Mouse (Mus musculus): ENCODE results near the gene Fam229a. TPM values are rescaled to one million over a fixed set of nuclear protein-coding genes. Genes with fewer than 3 reads are reported as not detected.

Fam229a gene
- polyA plus RNA-seq, 1 experiment from 2014 or later: not detected

DNA sequence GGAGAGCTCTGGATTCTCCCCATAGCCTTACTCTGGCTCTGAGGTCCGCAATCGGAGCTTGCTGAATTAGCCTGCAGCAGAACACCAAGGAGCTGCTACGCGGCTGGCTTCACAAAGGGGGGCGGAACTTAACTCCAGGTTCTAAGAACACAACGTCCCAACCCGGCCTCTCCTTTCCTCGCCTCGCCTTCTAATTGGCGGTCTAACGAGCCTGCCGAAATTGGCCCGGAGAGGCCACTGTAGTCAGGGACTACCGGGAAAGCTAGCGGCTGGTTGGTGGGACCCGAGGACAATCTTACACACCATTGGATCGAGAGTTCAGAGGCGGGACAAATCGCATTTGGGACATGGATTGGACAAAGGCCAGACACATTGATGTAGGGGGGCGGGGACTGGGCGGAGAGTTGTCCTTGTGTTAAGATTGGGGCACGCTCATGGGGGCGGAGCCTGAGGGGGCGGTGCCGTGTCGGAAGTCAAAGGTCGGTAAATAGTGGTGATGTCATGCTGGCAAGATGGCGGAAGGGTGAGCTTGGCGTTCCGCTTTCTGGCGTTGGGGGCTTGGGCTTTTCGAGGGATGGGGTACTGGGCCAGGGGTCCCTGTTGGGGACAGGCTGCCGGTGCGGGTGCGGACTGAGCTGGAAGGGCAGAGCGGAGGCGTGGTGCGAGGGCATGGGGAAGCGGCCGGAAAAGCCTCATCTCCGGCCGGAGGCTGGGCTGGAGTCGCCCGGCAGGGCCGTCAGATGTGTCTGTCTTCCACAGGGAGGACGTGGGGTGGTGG, 29.6 kb upstream of the Fam229a start, which contains the start of gene Bsdc1:
TSS of gene Bsdc1 (plus strand) at position 399 of the 778 bp plus-strand sequence.
- H3K4me1 ChIP-seq: peaks cover 12% of the 10 kb centered on the region
- peak within 1 kb of the TSS; percentile 74 for H3K4me2 ChIP-seq (replicated peaks)
- H3K9me3 ChIP-seq (replicated peaks): no peaks in the 10 kb centered on the region
- ATAC-seq (ENCODE audit: insufficient number of reproducible peaks, low FRiP score, low TSS enrichment, low read depth): peak; percentile 99
- under 1% methylated on average over 46 of the region's 46 CpGs for WGBS
- peak within 1 kb of the TSS; percentile 76 for H3K9ac ChIP-seq
- peak within 1 kb of the TSS; percentile 91 for H3K27ac ChIP-seq (replicated peaks)
- peaks cover 21% of the 10 kb centered on the region for H3K36me3 ChIP-seq
- peak within 1 kb of the TSS; percentile 94 for H3K4me3 ChIP-seq (replicated peaks)
- no peaks in the 10 kb centered on the region for H3K27me3 ChIP-seq

- H3K27me3 ChIP-seq: no peaks in the 10 kb centered on the region
- peak overlapping the region; percentile 76 for H3K9ac ChIP-seq
- peak overlapping the region; percentile 94 for H3K4me3 ChIP-seq (replicated peaks)
- H3K9me3 ChIP-seq (replicated peaks): no peaks in the 10 kb centered on the region
- peaks cover 28% of the 10 kb centered on the region for H3K36me3 ChIP-seq
- ATAC-seq (ENCODE audit: insufficient number of reproducible peaks, low FRiP score, low TSS enrichment, low read depth): no peak
- H3K27ac ChIP-seq (replicated peaks): peak overlapping the region; percentile 71; the same call in 1 of the 2 replicates
- WGBS: 44% methylated on average over 3 of the region's 3 CpGs
- H3K4me1 ChIP-seq: peaks cover 12% of the 10 kb centered on the region
- H3K4me2 ChIP-seq (replicated peaks): peak overlapping the region; percentile 74
These were observed 28.9 kb upstream of the Fam229a start for GRCm38 (mm10) chr4:129462118-129462517.

- WGBS: 83% methylated on average over 24 of the region's 24 CpGs
These were observed 27.6 kb upstream of the Fam229a start for GRCm38 (mm10) chr4:129463097-129464059.

DNA sequence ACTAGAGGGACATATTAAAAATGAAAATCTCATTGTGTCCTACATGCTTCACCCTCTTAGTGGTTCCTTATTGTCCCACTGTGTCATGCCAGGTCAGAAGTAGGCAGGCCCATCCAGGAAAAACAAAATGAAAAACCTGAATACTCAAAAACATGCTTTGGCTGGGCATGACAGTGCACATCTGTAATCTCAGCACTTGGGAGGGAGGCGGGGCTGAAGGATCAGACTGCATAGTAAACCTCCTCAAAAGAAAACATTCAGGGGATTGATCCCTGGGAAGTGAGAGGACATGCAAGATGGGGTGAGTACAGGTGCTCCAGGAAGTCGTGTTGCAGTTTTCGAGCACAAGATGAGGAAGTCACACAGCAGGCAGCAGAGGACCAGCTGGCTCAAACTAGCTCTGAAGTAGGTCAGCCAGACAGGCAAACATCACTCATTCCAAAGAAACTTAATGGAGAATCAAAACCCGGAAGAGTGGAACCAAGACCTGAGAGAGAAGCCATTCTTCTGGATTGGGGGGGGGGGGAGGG, 26.6 kb upstream of the Fam229a start:
- peaks cover 49% of the 10 kb centered on the region for H3K36me3 ChIP-seq
- H3K9ac ChIP-seq: no peak overlapping the region
- WGBS: 77% methylated on average over 4 of the region's 4 CpGs
- no peak overlapping the region for H3K4me2 ChIP-seq (replicated peaks)
- no peaks in the 10 kb centered on the region for H3K27me3 ChIP-seq
- H3K9me3 ChIP-seq (replicated peaks): no peaks in the 10 kb centered on the region
- no peak overlapping the region for H3K27ac ChIP-seq (replicated peaks)
- ATAC-seq (ENCODE audit: insufficient number of reproducible peaks, low FRiP score, low TSS enrichment, low read depth): no peak
- H3K4me1 ChIP-seq: peaks cover 12% of the 10 kb centered on the region
- H3K4me3 ChIP-seq (replicated peaks): no peak overlapping the region

More at GRCm38 (mm10) chr4:129463097-129464059, 27.6 kb upstream of the Fam229a start:
- H3K4me3 ChIP-seq (replicated peaks): no peak overlapping the region
- H3K27me3 ChIP-seq: no peaks in the 10 kb centered on the region
- ATAC-seq (ENCODE audit: insufficient number of reproducible peaks, low FRiP score, low TSS enrichment, low read depth): no peak
- H3K9ac ChIP-seq: no peak overlapping the region
- H3K9me3 ChIP-seq (replicated peaks): no peaks in the 10 kb centered on the region
- peaks cover 12% of the 10 kb centered on the region for H3K4me1 ChIP-seq
- no peak overlapping the region for H3K4me2 ChIP-seq (replicated peaks)
- peaks cover 41% of the 10 kb centered on the region for H3K36me3 ChIP-seq
- no peak overlapping the region for H3K27ac ChIP-seq (replicated peaks)

GRCm38 (mm10) chr4:129476047-129476446, 14.9 kb upstream of the Fam229a start:
- no peak overlapping the region for H3K4me2 ChIP-seq (replicated peaks)
- no peaks in the 10 kb centered on the region for H3K27me3 ChIP-seq
- ATAC-seq (ENCODE audit: insufficient number of reproducible peaks, low FRiP score, low TSS enrichment, low read depth): no peak
- no peaks in the 10 kb centered on the region for H3K9me3 ChIP-seq (replicated peaks)
- peaks cover 84% of the 10 kb centered on the region for H3K36me3 ChIP-seq
- H3K4me1 ChIP-seq: no peaks in the 10 kb centered on the region
- no peak overlapping the region for H3K9ac ChIP-seq
- H3K27ac ChIP-seq (replicated peaks): no peak overlapping the region
- no peak overlapping the region for H3K4me3 ChIP-seq (replicated peaks)
- 84% methylated on average over 11 of the region's 11 CpGs for whole genome bisulfite sequencing

DNA sequence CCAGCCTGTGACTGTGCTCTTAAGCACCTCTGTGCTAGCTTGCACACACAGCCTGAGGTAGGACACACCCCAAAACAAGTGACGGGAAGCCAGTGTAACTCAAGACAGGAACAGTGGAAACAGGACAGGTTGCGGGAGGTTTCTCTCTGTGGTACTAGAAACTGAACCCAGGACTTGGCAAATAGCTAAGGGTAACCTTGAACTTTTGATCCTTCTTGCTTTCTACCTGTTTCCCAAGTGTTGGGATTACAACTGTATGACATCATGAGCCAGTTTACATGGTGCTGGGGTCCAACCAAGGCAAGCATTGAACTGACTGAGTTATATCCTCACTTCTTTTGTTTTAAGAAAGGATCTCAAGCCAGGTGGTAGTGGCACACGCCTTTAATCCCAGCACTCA, 11.1 kb upstream of the Fam229a start:
- Histone ChIP-seq H3K9ac (no peak overlapping the region), H3K4me2 (replicated peaks) (no peak overlapping the region), H3K27ac (replicated peaks) (no peak overlapping the region), H3K4me3 (replicated peaks) (no peak overlapping the region), H3K36me3 (peaks cover 86% of the 10 kb centered on the region), H3K4me1 (no peaks in the 10 kb centered on the region), H3K27me3 (no peaks in the 10 kb centered on the region), H3K9me3 (replicated peaks) (no peaks in the 10 kb centered on the region)
- no peak for ATAC-seq (ENCODE audit: insufficient number of reproducible peaks, low FRiP score, low TSS enrichment, low read depth)
- WGBS: 85% methylated on average over 3 of the region's 3 CpGs

DNA sequence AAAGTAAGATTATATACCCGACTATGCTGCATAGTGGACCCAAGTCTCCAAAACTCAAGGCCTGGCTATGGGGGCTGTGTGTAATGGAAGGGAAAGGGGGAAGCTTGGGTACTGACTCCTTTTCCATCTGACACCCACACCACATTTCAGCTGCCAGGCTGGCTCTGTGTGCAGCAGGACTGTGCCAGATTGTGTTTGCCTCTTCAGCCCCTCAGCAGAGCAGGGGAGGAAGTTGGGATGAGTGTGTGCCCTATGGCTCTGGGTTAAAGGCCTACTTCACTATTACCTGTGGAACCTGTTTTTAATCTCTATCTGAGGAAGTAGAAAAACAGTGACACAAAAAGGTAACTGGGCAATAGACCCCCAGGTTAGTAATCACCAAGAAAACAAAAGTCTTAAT, 9.9 kb upstream of the Fam229a start:
- no peak overlapping the region for H3K27ac ChIP-seq (replicated peaks)
- H3K4me2 ChIP-seq (replicated peaks): no peak overlapping the region
- peaks cover 87% of the 10 kb centered on the region for H3K36me3 ChIP-seq
- no peaks in the 10 kb centered on the region for H3K4me1 ChIP-seq
- no peak overlapping the region for H3K9ac ChIP-seq
- no peak overlapping the region for H3K4me3 ChIP-seq (replicated peaks)
- WGBS: 84% methylated on average over 1 of the region's 1 CpGs
- no peaks in the 10 kb centered on the region for H3K9me3 ChIP-seq (replicated peaks)
- H3K27me3 ChIP-seq: no peaks in the 10 kb centered on the region
- ATAC-seq (ENCODE audit: insufficient number of reproducible peaks, low FRiP score, low TSS enrichment, low read depth): no peak

GRCm38 (mm10) chr4:129494681-129495080, 3.7 kb downstream of the Fam229a start:
- Histone ChIP-seq H3K27ac (replicated peaks) (no peak overlapping the region), H3K9me3 (replicated peaks) (no peaks in the 10 kb centered on the region), H3K9ac (no peak overlapping the region), H3K36me3 (no peaks in the 10 kb centered on the region), H3K4me1 (peaks cover 31% of the 10 kb centered on the region), H3K27me3 (peaks cover 22% of the 10 kb centered on the region), H3K4me3 (replicated peaks) (no peak overlapping the region), H3K4me2 (replicated peaks) (no peak overlapping the region)
- ATAC-seq (ENCODE audit: insufficient number of reproducible peaks, low FRiP score, low TSS enrichment, low read depth): no peak
- 70% methylated on average over 7 of the region's 7 CpGs for WGBS

DNA sequence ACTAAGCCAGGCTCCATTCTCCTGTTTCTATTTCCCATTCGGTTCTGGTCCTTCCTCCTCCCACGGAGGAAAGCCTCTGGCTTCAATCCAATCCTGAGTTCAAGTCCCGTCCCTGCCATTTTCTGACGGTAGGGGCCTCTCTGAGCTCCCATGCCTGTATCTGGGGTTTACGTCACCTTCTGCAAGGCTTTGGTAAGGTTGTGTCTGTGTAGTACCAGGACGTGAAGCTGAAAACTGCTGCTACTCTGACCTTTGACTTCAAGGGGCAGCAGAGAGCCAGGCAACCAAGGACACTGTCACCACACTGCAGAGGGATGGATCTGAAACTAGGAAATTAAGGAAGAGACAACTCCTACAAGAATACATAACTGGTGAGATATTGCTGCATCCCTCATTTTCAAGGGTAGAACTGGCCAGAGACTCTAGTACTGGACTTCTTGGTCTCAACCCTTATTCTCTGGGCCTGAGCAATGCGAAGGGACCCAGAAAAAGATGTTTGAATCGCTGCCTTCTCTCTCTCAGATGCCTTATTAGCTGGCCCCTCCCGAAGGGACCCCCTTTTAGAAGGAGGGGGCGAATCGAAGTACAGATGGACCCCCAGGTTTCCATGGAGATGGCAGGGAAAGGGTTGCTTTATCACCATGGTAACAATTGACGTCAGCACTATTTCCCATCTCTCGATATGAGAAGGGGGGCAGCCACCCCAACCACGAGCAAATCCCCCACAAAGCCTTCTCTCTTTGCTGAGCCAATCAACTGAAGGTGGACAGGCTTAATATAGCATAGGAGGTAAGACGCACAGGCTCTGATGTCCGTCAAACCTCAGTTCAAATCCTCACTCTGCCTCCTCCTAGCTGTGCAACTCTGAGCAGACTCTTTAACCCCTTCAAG, 4.9 kb downstream of the Fam229a start:
- no peak for ATAC-seq (ENCODE audit: insufficient number of reproducible peaks, low FRiP score, low TSS enrichment, low read depth)
- no peak overlapping the region for H3K9ac ChIP-seq
- peaks cover 38% of the 10 kb centered on the region for H3K4me1 ChIP-seq
- no peak overlapping the region for H3K4me3 ChIP-seq (replicated peaks)
- no peaks in the 10 kb centered on the region for H3K9me3 ChIP-seq (replicated peaks)
- H3K4me2 ChIP-seq (replicated peaks): peak overlapping the region; percentile 10; the same call in 1 of the 2 replicates
- no peaks in the 10 kb centered on the region for H3K36me3 ChIP-seq
- 24% methylated on average over 16 of the region's 16 CpGs for WGBS
- H3K27ac ChIP-seq (replicated peaks): peak overlapping the region; percentile 12; the same call in 1 of the 2 replicates
- peaks cover 16% of the 10 kb centered on the region for H3K27me3 ChIP-seq

DNA sequence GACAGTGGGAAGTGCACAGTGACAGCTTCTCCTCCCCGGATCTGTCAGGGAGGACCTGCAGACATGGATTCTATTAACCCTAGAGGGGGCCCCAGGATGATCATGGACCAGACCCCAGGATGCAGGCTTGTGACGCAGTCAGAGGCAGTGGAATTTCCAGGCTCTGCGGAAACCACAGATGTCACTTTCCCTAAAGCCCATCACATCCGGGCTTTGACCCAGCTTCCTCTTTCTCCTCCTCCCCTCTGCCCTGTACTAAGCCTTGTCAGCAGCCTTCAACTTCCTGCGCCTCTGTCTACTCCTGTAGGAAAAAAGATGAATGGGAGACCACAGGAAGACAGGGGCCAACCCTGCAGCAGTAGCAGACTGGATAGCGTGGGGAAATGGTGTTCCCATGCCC, 5.6 kb downstream of the Fam229a start:
- Histone ChIP-seq H3K4me3 (replicated peaks) (no peak overlapping the region), H3K36me3 (no peaks in the 10 kb centered on the region), H3K4me2 (replicated peaks) (peak overlapping the region; percentile 10; the same call in 1 of the 2 replicates), H3K9ac (no peak overlapping the region), H3K9me3 (replicated peaks) (no peaks in the 10 kb centered on the region), H3K27ac (replicated peaks) (peak overlapping the region; percentile 34; the same call in 1 of the 2 replicates), H3K4me1 (peaks cover 35% of the 10 kb centered on the region), H3K27me3 (peaks cover 9% of the 10 kb centered on the region)
- no peak for ATAC-seq (ENCODE audit: insufficient number of reproducible peaks, low FRiP score, low TSS enrichment, low read depth)
- WGBS: 12% methylated on average over 6 of the region's 6 CpGs

Data from embryonic facial prominence, embryonic 15.5 days (tissue).